Mouse (Mus musculus): Measurements from ENCODE around the gene Socs3.

Socs3 gene

DNA sequence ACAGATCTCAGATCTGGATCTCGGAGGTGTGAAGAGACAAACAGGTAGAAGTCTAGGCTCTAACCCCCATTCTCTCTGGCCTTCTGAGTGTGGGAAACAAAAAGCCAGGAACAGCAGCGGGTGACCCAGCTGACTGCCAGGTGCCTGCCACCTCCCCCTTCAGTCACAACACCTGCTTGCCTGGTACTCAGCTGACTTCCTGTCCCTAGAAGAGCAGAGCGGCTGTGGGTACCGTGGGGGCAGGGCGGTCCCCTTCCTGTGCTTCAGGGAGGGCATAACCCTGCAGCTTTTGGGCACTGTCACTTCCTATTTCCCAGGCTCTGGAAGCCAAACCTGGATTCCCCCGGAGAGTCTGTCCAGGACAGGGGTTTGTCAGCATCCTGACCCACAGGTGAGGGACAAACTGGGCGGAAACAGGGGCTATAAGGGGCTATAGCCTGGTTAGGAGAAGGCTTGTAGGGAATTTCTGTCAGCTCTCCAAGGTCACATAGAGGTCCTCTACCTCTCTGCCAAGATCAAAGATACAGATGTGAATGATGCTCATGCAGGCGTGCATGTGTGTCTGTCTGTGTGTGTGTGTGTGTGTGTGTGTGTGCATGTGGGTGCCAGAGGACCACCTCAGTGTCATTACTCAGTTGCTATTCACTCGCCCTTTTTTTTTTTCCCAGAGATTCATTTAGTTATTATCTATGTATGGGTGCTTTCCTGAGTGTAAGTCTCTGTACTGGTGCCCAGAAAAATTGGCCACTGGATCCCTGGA lies 17.5 kb downstream of the Socs3 start:
- DNase-seq: peak; percentile 60

DNA sequence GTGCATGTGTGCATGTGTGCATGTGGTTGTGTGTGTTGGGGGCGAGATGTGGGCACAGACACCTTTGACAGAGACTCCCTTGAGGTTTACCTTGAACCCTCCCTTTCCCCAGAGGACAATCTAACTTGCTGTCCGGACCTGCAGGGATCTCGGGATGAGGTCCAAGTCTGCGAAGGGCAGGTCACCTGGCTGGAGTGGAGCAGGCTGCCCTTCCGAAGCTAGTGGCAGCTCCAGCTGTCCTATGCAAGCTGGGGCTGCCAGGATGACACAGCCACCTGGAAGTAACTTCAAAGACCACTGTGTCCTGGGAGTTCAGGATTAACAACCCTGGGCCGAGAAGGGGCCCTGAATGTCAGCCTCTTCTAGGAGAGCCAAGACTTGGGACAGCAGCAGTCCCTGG lies 18.5 kb downstream of the Socs3 start:
- no peak for DNase-seq

DNA sequence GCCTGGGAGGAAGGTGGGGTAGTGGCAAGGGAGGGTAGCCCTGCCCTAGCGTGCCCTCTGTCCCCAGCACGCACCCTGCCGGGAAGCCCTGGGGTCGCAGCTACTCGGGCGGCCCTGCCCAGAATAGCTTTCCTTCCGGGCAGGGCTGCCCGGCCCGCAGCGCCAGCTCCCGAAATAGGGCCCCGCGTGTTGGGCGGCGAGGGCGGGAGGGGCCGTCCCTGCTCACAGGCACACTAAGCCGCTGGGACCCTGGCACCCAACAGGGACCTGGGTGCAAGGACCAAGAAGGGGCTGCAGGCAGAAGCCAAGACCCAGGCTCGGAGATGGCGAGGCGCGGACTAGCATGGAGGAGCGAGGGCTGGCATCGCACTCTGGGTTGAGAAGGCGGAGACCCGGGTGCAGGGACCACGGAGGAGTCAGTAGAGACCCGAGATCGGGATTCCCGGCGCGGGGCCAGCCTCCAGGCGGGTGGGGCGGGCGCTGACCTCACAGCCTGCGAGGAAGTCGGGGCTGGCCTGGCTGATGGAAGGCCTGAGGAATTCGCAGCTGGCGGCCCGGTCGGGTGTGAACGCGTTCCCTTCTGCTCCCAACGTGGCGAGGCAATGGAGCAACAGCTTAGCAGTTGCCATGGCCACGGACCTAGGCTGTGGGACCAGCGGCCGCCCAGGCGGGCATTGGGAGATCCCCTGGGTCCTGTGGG lies 20.3 kb downstream of the Socs3 start:
- peak; percentile 71 for DNase-seq

DNA sequence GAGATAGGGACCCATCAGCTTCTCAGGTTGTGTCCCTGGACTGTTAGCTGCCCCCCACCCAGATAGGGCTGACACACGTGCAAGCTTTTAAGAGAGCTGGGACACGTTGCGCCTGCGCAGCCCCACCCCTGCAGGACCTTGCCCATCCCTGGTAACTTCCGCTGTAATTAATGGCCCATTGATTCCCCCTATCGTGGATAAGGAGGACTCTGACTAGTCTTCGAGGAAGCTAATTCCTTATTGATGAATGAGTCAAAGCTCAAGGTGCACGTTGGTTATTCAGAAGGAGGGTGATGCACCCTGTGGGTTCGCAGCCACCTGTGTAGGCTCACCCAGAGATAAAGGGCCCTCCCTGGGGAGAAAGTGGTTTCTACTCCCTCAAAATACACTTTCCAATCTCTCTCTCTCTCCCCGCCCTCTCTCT lies 22.8 kb downstream of the Socs3 start:
- DNase-seq: no peak

DNA sequence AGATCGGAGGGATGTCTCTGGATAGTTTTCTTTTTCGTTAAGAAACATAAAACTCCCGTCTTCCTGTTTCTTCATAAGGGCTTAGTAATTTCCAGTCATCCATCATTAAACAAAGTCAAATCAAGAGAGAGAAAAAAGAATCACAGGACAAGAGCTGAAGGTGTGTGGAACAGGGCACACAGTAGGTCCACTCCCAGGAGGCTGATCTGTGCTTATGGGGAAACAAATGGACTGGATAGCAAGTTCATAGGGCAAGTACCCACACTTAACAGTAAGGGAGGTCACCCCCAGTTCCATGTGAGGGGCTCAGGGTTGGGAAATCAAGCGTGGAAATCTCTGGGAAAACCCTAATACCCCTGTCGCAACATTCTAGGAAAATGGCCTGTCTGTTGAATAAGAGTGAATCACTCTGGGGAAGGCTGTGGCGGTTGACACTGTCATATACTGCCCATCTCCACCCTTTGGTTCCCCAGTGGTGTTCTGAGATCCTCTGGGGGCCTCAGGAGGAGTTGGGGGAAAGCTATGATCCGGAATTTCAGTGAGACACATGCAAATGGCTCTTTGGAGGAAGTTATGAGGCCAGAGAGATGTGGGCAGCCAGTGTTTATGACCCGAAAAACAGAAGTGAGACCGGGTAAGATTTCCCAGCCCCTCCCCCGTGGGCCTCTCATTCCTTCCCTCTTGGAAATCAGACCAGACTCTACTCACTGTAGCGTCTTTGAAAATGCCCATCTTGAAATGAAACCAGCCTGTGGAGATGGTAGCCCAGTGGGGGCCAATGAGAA lies 23.5 kb downstream of the Socs3 start:
- DNase-seq: no peak

DNA sequence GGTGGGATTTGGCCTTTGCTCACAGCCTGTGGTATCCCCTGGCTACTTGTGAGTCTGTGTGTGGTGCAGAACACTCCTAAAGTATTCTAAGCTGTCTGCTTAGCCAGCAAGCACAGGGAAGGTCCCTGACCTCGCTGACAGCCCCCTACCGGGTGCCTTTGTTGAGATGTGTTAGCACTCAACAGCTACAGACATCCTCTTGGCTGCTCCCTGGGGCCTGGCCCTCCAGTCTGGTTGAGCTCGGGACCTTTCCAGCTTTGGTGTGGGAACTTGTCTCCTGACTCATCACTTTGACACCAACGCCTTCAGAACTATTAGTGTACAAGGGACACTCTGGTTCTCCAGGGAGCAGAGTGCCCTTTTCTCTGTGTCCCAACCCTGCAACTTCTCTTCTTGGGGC lies 28.0 kb downstream of the Socs3 start:
- no peak for DNase-seq

DNA sequence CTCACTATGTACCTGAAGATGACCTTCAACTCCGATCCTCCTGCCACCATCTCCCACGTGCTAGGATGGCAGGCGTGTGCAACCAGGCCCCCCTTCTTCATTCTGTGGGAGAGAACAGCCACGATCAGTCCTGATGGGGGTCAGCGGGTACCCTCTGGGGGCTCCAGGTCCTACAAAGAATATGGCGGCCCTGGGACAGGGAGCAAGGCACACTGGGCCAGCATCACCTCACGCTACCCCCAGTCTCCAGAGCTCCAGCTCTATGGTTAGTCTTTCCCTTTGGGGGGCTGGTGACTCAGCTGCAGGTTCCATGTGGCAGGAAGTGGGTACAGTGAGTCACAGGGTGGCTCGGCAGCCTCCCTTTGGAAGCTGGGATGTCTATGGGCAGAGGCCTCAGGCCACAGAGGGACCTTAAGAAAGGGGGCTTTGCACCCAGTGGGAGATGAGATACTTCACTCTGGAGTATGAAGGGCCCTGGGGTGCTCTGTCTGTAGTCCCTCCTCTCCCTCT lies 28.5 kb downstream of the Socs3 start:
- no peak for DNase-seq

DNA sequence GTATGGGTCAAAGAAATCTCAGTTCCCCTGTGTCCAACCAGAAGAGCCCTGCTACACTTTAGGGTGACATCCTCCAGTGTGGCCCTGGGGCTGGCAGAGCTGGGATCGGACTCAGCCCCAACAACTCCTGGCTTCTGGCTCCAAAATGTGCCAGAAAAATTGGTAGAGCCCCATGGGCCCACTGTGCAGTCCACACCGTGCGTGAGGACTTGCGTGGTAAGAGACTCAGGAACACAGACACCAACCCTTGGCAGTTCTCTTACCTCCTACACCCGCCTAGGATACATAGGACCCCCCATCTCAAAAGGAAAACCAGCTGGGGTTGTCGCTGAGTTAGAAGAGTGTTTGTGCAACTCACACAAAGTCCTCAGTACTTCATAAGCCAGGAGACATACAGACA lies 29.0 kb downstream of the Socs3 start:
- DNase-seq: no peak

DNA sequence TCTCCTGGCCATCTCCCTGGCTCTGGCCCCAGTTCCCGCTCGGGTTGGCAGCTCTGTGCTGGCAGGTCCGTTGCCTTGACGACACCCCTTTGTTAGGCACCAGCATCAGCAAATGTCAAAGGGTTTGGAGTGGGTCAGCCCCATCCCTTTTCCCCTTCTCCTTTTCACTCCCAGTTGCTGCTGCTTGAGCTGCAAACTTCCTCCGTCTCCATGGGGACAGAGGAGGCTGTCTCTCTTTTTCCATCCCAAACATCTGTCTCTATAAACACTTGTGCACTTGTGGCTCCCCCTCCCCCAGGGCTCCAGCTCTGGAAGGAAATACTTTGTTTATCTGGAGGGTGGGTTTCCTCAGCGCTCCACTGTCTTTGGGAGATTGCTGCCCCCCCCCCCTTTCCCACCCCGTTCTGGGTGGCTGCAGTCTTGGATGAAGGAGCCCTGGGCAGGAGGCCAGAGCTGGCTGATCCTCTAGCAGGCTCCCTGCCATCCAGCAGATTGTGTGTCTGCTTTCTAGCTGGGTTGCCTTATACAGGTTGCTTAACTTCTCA lies 30.0 kb downstream of the Socs3 start:
- peak; percentile 35 for DNase-seq

DNA sequence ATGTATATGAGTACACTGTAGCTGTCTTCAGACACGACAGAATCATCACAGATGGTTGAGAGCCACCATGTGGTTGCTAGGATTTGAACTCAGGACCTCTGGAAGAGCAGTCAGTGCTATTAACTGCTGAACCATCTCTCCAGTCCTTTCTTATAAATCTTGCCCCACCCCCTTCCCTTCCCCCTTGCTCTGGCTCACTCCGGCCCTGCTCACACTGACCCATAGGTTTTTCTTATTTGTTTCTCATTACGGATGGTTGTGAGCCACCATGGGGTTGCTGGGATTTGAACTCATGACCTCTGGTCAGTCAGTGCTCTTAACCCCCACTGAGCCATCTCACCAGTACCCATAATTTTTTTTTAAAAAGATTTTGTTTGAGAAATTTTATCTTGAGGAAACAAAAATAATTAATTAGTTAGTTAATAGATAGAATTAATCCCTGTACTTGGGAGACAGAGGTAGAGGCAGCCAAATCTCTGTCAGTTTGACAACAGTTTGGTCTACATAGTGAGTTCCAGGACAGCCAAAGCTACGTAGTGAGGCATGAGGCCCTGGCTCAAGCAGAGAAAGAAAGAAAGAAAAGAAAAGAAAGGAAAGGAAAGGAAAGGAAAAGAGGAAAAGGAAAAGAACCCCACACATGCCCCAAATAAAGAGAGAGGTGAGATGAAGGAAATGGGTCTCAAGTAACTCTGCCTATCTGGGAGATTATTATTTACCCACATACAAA lies 30.7 kb downstream of the Socs3 start:
- no peak for DNase-seq

DNA sequence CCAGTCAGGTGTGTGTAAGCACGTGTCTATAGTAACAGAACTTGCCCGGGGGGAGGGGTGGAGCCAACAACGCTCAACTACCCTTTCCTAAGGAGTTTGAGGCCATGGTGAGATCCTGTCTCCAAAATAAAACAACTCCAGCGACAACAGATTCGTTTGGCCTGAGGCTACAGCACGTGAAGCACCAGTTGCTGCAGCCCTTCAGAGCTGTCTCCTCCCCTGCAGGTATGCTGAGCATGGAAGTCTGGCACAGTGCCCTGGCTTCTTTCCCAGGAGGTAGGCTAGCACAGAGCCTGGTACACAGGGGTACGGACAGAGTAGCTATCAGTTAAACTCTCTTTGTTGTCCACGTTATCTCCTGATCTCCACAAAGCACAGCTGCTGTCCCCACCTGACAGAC lies 33.6 kb downstream of the Socs3 start:
- peak; percentile 84 for DNase-seq

DNA sequence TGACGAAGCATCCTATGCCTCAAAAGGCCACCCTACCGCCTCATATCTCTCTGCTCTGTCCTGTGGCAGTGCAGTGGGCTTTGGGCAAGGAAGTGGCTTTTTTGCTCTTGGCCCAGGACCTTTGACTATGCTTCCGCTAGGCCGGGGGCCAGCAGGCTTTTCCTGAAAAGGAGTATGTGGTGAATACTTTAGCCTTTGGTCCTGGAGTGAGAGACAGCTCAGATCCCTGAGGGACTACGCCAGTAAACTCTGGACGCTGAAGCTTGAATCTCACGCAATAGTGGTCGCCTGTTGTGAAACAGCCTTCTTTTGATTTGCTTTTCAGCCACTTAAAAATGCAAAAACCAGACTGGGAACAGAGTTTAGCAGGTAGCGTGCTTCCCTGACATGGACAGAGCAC lies 34.2 kb downstream of the Socs3 start:
- peak; percentile 58 for DNase-seq

DNA sequence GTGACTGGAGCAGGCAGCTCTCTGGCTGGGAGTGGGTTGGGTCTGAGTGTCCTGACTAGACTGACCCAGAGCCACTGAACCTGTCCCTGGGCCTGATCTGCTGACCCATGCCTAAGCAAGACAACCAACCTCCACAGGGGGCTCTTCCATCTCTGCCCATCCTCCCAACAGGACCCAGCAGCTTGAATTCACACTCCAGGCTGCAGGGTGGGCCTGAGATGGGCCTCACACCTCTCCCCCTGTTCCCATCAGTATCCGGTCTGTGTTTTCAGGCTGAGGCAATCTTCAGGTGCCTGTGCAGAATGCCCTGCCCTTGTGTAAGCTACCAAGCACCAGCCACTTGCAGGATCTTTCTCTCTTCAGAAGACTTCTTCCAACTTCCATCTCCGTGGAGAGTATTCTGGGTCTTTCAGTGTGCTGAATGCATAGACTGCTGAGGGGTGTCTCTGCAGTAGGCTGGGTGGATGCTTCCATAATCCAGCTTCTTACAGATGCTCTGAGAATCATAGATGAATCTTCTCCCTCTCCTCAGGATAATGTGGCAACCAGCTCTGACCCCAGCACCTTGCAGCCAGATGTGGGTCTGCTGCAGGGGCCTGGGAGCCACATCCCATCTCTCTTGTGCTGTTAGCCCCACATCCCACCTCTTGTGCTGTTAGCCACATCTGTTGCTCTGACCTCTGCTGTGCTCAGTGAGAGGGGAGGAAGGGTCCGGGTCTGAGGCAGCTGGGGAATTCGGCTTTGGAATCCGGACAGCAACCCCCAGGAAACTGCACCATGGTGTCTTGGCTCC lies 35.1 kb downstream of the Socs3 start:
- DNase-seq: no peak

DNA sequence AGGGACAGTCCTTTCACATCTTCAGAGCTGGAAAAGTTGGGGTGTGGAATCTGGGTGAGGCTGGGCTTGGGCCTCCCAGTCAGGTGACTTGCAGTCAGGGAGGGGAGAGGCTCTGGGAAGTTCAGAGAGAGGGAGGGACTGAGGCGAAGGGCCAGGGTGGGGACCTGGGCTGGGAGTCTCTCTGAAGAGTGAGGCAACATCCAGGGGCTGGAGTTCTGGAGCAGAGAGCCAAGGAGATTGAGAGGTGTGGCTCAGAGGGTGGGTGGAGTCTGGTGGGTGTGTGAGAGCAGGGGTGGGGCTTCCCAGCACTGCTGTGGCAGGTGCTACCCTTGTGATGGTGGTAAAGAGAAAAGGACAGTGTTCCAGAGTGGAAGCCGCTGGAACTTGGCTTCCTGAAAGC lies 35.7 kb downstream of the Socs3 start:
- peak; percentile 48 for DNase-seq

DNA sequence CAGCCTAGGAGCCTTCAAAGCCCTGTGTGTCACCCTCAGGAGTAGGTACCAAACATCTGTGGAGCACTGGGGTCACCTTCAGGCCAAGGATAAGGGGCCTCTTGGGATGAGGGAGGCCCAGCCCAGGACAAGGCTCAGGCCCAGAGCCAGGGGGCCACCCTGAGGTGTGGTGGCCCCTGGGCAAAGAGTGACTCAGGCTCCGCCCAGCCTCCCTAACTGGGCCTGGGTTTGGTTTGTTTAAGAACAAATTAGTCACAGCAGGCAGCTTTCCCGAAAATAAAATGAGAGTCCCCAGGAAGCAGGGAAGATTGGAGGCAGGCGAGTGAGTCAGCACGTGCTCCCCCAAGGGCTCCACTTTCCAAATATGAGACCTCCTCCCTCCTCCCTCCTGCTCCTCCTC lies 37.7 kb downstream of the Socs3 start:
- DNase-seq: peak; percentile 16

DNA sequence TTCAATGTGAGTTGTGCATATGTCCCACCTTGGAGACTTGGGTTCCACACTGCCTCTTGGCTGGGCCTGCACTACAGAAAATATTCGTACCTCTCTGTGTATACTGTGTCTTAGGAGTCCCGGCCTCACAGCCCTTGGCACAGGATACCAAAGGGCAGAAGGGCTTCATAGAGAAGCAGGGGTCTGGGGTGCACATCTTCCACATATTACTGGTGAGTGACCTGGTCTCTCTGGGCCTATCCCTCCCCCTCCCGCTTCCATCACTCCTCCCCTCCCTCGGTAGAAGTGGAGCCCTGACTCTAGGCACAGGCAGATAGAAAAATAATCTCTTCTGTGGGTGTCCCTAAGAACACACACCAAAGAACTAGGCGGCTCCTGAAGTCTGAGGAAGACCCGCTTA lies 38.3 kb downstream of the Socs3 start:
- no peak for DNase-seq

DNA sequence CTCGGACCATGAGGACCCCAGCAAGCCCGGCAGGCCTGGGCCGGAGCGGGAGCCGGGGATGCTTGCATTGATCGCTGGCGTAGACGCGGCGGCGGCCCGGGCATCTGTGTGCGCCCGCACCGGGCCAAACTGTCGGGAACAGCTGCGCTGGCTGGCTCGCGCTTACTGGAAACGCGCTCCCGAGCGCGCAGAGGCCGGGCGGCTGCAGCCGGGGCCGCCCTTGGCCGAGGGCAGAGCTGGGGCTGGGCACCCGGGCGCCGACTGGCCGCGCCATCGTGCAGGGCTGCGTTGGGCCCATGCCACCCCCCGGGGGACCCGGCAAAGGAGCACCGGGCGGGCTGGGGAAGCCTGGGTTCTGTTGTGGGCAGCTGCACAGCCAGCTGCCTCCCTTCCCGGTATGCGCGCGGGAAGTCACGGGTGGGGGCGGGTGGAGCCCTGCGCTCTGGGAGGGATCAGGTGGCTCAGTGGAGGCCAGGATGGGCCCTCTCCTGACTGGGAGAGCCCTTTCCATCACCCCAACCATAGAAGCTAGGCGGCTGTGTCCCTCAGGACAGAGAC lies 39.0 kb downstream of the Socs3 start:
- no peak for DNase-seq

DNA sequence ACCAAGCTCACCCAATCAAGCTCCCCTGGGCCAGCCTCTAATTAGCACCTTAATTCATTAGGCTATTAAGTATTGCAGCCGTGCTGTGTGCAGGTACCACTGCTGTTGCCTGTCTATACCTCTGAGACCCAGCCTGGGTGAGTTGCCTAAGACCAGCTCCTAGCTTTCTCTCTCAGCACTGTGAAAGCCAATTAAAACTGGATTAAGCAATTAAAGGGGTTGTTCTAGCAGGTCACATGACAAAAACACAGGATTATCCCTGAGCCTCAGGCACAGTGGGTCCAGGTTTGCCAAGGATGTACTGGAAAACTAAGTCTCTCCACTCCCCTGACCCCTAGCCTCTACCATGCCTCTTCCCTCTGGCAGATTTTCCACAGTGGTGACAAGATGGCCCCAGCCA lies 44.3 kb downstream of the Socs3 start:
- DNase-seq: no peak

DNA sequence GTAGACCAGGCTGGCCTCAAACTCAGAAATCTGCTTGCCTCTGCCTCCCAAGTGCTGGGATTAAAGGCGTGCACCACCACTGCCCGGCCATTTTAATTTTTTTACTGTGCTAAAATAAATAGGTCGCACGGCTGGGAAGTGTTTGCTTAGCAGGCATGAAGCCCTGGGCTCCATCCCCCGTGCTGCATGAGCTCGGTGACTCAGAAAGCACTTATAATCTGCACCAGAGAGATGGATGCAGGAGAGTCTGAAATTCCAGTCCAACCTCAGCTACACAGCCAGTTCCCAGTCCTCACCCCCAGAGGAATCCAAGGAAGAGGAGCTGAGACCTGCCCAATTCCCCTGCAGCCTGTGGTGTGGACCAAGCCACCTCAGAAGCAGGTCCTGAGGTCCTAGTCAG lies 45.4 kb downstream of the Socs3 start:
- DNase-seq: no peak

DNA sequence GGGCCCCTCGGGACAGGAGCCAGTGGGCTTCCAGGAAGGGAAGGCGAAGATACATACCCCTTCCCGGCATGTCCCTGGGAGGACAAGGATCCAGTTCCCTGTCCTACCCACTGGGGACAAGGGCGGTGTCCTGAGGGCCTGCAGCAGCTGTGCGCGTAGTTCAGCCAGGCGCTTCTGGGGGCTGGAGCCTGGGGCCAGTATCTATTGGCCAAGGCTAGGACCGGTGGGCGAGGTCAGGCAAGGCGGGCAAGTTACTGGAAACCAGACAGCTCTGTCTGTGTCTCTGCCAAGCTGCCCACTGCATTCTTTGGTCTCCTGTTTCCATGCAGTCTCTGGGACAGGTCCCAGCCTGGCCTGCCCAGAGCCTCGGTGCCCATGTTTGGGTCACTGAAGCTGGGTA lies 46.6 kb downstream of the Socs3 start:
- no peak for DNase-seq

DNA sequence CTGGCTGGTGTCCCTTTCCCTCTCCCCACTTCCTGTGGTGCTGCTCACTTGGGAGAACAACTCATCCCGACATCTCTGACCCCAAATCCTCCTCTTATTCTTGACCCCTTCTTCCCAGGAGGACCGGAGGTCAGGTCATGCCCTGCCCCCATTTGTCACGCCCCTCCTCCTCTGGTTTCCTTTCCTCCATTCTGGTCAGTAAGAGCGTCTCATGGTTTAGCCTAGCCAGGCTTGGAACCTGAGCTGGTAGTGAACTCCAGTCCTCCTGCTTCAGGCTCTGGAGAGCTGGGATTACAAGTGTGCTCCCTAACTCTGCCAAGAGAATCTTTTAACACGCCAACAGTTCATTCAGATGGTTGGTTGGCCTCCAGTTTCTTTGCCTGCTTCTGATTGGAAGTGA lies 50.6 kb downstream of the Socs3 start:
- peak; percentile 45 for DNase-seq

DNA sequence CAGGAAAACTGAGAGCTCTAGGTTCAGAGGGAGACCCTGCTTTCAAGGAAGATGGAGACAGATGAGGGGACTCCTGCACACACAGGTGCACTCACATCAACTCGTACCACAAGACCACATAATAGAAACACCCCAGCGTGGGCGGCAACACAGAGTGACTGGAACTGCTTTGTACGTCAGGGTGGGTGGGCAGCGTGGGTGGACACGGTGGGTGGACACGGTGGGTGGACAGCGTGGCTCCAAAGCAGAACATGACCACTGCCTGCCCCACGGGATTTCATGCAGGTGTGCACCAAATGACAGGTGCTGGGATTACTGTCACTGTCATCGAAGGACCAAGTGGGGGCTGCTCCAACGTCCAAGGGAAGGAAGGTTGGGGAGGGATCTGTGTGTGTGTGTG lies 51.3 kb downstream of the Socs3 start:
- no peak for DNase-seq

Measured in kidney, adult 11 months (tissue).